In the genomic region with DNA sequence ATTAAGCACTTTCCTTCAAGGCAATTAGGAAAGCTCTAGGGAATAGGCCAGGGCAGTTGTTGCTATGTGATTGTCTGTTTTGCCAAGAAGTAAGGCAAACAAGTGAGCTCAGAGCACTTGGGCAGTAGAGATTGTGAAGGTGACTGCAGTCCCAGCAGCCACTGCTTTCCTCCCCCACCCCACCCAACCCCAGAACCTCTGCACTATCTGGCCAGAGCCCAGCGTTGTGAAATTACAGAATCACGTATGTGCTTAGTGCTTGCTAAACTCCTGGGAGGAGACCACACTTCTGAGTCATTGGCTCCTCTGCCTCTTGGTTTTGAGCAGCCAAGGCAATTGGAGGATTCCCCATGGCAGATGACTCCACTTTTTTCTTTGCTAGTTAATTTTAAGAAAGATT, we compare ENCODE assay signal across 12 mouse cellular contexts. TPM values are rescaled to one million over a fixed set of nuclear protein-coding genes. Genes with fewer than 3 reads are reported as not detected.
A peak's percentile ranks its signal among the peaks of the same experiment; 100 is the strongest.
DNase-seq lines count a peak whose midpoint lies in the region; ATAC-seq and TF ChIP-seq lines count a peak whose summit lies in the region.
"Had no signal": no experiment of that assay in that cellular context is flagged by ENCODE, and none has a peak within 500 bp of the region (broad histone marks: within the 10 kb centered on the region; RNA-seq: fewer than 3 reads in every experiment).

No protein-coding gene starts in this region.

- H3K4me2 ChIP-seq in liver, postnatal 0 days (ENCODE audit: low read depth, low read length), result no peak overlapping the region
- H3K4me2 ChIP-seq in liver, embryonic 12.5 days, result no peak overlapping the region
- H3K4me2 ChIP-seq in stomach, postnatal 0 days (replicated peaks; ENCODE audit: low read depth), result no peak overlapping the region
- H3K4me2 ChIP-seq: intestine, embryonic 15.5 days; neural tube, embryonic 12.5 days had no signal

- DNase-seq in liver, postnatal 0 days, result peak; percentile 73
- peak; percentile 98 for DNase-seq in fat pad, adult 2 months (ENCODE audit: extremely low read depth, low read depth, low spot score)
- DNase-seq in heart, postnatal 4 days, result peak; percentile 61
- peak; percentile 86 for DNase-seq in stomach, postnatal 0 days (ENCODE audit: low spot score)
- DNase-seq in cerebellum, adult 9-11 months, result no peak
- DNase-seq in frontal cortex, postnatal 10 days (ENCODE audit: low spot score in 2 of 2), result no peak
- DNase-seq in B cell, adult 2 months, result no peak
- DNase-seq: embryo, embryonic 11 days had no signal

- H3K27ac ChIP-seq in liver, postnatal 0 days (ENCODE audit: low read depth), result peak overlapping the region; percentile 77
- no peak overlapping the region for H3K27ac ChIP-seq in liver, embryonic 12.5 days
- H3K27ac ChIP-seq in stomach, postnatal 0 days (replicated peaks), result peak overlapping the region; percentile 71
- H3K27ac ChIP-seq: intestine, embryonic 15.5 days; macrophage; neural tube, embryonic 12.5 days had no signal

- 34% methylated on average over 2 of the region's 2 CpGs for WGBS in liver, postnatal 0 days (ENCODE audit: insufficient replicate concordance)
- WGBS in liver, embryonic 12.5 days (ENCODE audit: insufficient replicate concordance), result 37% methylated on average over 2 of the region's 2 CpGs
- WGBS in stomach, postnatal 0 days, result 26% methylated on average over 2 of the region's 2 CpGs

- H3K4me3 ChIP-seq in liver, postnatal 0 days (ENCODE audit: low read depth, low read length), result no peak overlapping the region
- H3K4me3 ChIP-seq in liver, embryonic 12.5 days, result no peak overlapping the region
- no peak overlapping the region for H3K4me3 ChIP-seq in stomach, postnatal 0 days (ENCODE audit: low read depth, low read length)
- H3K4me3 ChIP-seq: intestine, embryonic 15.5 days; neural tube, embryonic 12.5 days had no signal

- peak; percentile 98 for ATAC-seq in liver, postnatal 0 days
- ATAC-seq in liver, embryonic 12.5 days, result no peak
- peak; percentile 95 for ATAC-seq in stomach, postnatal 0 days (ENCODE audit: low FRiP score, low TSS enrichment)
- ATAC-seq: intestine, embryonic 15.5 days had no signal

- no peaks in the 10 kb centered on the region for H3K36me3 ChIP-seq in liver, postnatal 0 days (replicated peaks; ENCODE audit: insufficient read depth, low read length)
- no peaks in the 10 kb centered on the region for H3K36me3 ChIP-seq in liver, embryonic 12.5 days
- no peaks in the 10 kb centered on the region for H3K36me3 ChIP-seq in stomach, postnatal 0 days (ENCODE audit: control insufficient read depth, insufficient read depth, low read length)
- H3K36me3 ChIP-seq: intestine, embryonic 15.5 days; neural tube, embryonic 12.5 days had no signal

- no peak for TF ChIP-seq CTCF in liver, postnatal 0 days (IDR thresholded peaks at IDR 0.05; ENCODE audit: low read depth)
- TF ChIP-seq CTCF in stomach, postnatal 0 days (IDR thresholded peaks at IDR 0.05; ENCODE audit: low read depth), result no peak

- no peaks in the 10 kb centered on the region for H3K27me3 ChIP-seq in liver, postnatal 0 days (ENCODE audit: insufficient read depth, low read length)
- H3K27me3 ChIP-seq in liver, embryonic 12.5 days (replicated peaks), result no peaks in the 10 kb centered on the region
- H3K27me3 ChIP-seq in stomach, postnatal 0 days (ENCODE audit: control insufficient read depth, insufficient read depth, low read length), result no peaks in the 10 kb centered on the region
- H3K27me3 ChIP-seq: intestine, embryonic 15.5 days; neural tube, embryonic 12.5 days had no signal

- TF ChIP-seq EP300 in liver, postnatal 0 days (IDR thresholded peaks at IDR 0.05; ENCODE audit: low read depth), result no peak
- TF ChIP-seq EP300 in stomach, postnatal 0 days (optimal IDR thresholded peaks at IDR 0.05), result no peak

- 0 out of 2 replicates have a peak, but pooled peaks cover 2% of the 10 kb centered on the region for H3K4me1 ChIP-seq in liver, postnatal 0 days (ENCODE audit: insufficient read depth)
- H3K4me1 ChIP-seq in liver, embryonic 12.5 days, result peaks cover 8% of the 10 kb centered on the region; the same call in 1 of the 2 replicates
- H3K4me1 ChIP-seq in stomach, postnatal 0 days (replicated peaks; ENCODE audit: control insufficient read depth, insufficient read depth), result peaks cover 4% of the 10 kb centered on the region; the same call in 1 of the 2 replicates
- H3K4me1 ChIP-seq: intestine, embryonic 15.5 days had no signal

- no peak overlapping the region for H3K9ac ChIP-seq in liver, postnatal 0 days (replicated peaks)
- H3K9ac ChIP-seq in liver, embryonic 12.5 days, result no peak overlapping the region
- H3K9ac ChIP-seq in stomach, postnatal 0 days (ENCODE audit: low read length), result no peak overlapping the region
- H3K9ac ChIP-seq: intestine, embryonic 15.5 days; neural tube, embryonic 12.5 days had no signal

- H3K9me3 ChIP-seq in liver, postnatal 0 days (ENCODE audit: low read length), result no peaks in the 10 kb centered on the region
- no peaks in the 10 kb centered on the region for H3K9me3 ChIP-seq in liver, embryonic 12.5 days (replicated peaks)
- no peaks in the 10 kb centered on the region for H3K9me3 ChIP-seq in stomach, postnatal 0 days (ENCODE audit: control insufficient read depth, low read length)
- H3K9me3 ChIP-seq: intestine, embryonic 15.5 days; neural tube, embryonic 12.5 days had no signal

RNA-seq across cellular contexts. Expression of a gene that starts 59.7 kb away (rescaled TPM):
- 0.20 and 0.33 TPM in 2 replicates for polyA plus RNA-seq in liver, postnatal 0 days (2015; fragmentation: Nextera tagmentation; extraction: Ambion mirVana)
- polyA plus RNA-seq in liver, embryonic 12.5 days (2016; fragmentation: Nextera tagmentation; extraction: Ambion mirVana), result 0.46 and 0.73 TPM in 2 replicates
- 10 to 100 TPM; 18.3 to 21.0 TPM for total RNA-seq in heart, postnatal 4 days (2021)
- 0.96 and 1.5 TPM in 2 replicates for polyA plus RNA-seq in stomach, postnatal 0 days (2015; fragmentation: Nextera tagmentation; extraction: Ambion mirVana)

Comparison
In these comparisons a context has a peak if more than half of its experiments do, and no peak if none do; other contexts are left out.
1. DNase-seq: peak in liver, postnatal 0 days (single experiment), fat pad, adult 2 months (single experiment), heart, postnatal 4 days (single experiment) and stomach, postnatal 0 days (single experiment); none in cerebellum, adult 9-11 months (single experiment), frontal cortex, postnatal 10 days (0 of 2) and B cell, adult 2 months (0 of 2).